Mouse (Mus musculus): ENCODE measurements around the gene Ccr9.

DNA sequence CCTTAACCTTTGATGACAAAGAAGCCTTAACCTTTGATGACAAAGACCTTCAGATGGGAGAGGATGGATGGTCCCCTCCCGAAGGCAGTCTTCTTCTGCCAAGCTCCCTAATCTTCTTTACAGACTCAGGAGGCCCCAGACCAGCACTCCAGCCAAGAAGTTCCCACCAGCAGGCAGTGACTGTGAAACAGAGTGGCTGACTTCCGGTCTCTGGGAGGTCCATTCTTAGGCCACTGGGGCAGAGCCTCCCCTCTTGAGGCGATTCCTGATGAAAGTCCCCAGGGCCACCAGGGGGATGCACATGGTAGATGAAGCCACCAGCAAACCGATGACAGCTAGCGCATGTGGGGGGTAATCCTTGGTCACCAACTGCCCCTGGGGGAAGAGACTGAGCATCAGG is 41.5 kb upstream of the Ccr9 start:
- no peak for TF ChIP-seq CTCF (IDR thresholded peaks at IDR 0.05; ENCODE audit: extremely low read depth, insufficient read depth, insufficient read length, insufficient replicate concordance)
- TF ChIP-seq POLR2A (IDR thresholded peaks at IDR 0.05; ENCODE audit: low read depth, low read length) = no peak

All from spleen, adult 2 months (tissue).